Mouse (Mus musculus): Measurements from ENCODE around the gene Pcnx2. TPM values are rescaled to one million over a fixed set of nuclear protein-coding genes. Genes with fewer than 3 reads are reported as not detected.

Pcnx2 gene
- polyA plus RNA-seq, 1 experiment from 2014 or later, result 0.10 TPM

GRCm38 (mm10) chr8:125917013-125917412 is 18.9 kb upstream of the Pcnx2 start:
- H3K4me1 ChIP-seq (replicated peaks), result peaks cover 7% of the 10 kb centered on the region; the same call in 1 of the 2 replicates
- no peak overlapping the region for H3K4me2 ChIP-seq
- H3K36me3 ChIP-seq, result no peaks in the 10 kb centered on the region
- no peak overlapping the region for H3K27ac ChIP-seq (ENCODE audit: poor library complexity, severe bottlenecking)
- H3K9me3 ChIP-seq (replicated peaks), result no peaks in the 10 kb centered on the region
- peaks cover 34% of the 10 kb centered on the region for H3K27me3 ChIP-seq (replicated peaks)
- no peak for ATAC-seq (ENCODE audit: insufficient number of reproducible peaks, low FRiP score)
- WGBS, result 53% methylated on average over 10 of the region's 10 CpGs
- no peak overlapping the region for H3K4me3 ChIP-seq
- no peak overlapping the region for H3K9ac ChIP-seq

GRCm38 (mm10) chr8:125914386-125914785 is 16.3 kb upstream of the Pcnx2 start:
- H3K36me3 ChIP-seq, result no peaks in the 10 kb centered on the region
- H3K9me3 ChIP-seq (replicated peaks), result no peaks in the 10 kb centered on the region
- no peak overlapping the region for H3K4me3 ChIP-seq
- no peak overlapping the region for H3K27ac ChIP-seq (ENCODE audit: poor library complexity, severe bottlenecking)
- H3K9ac ChIP-seq, result no peak overlapping the region
- WGBS, result 78% methylated on average over 9 of the region's 9 CpGs
- no peak for ATAC-seq (ENCODE audit: insufficient number of reproducible peaks, low FRiP score)
- no peak overlapping the region for H3K4me2 ChIP-seq
- H3K27me3 ChIP-seq (replicated peaks), result peaks cover 60% of the 10 kb centered on the region
- peaks cover 16% of the 10 kb centered on the region for H3K4me1 ChIP-seq (replicated peaks)

GRCm38 (mm10) chr8:125913206-125913605 is 15.1 kb upstream of the Pcnx2 start:
- Histone ChIP-seq H3K9ac (no peak overlapping the region), H3K4me1 (replicated peaks) (peaks cover 16% of the 10 kb centered on the region), H3K4me3 (no peak overlapping the region), H3K9me3 (replicated peaks) (no peaks in the 10 kb centered on the region), H3K36me3 (no peaks in the 10 kb centered on the region), H3K27ac (ENCODE audit: poor library complexity, severe bottlenecking) (no peak overlapping the region), H3K27me3 (replicated peaks) (peaks cover 72% of the 10 kb centered on the region), H3K4me2 (no peak overlapping the region)
- WGBS, result 71% methylated on average over 4 of the region's 4 CpGs
- no peak for ATAC-seq (ENCODE audit: insufficient number of reproducible peaks, low FRiP score)

GRCm38 (mm10) chr8:125911229-125911580 is 13.1 kb upstream of the Pcnx2 start:
- ATAC-seq (ENCODE audit: insufficient number of reproducible peaks, low FRiP score), result no peak
- 3% methylated on average over 31 of the region's 31 CpGs for WGBS
- H3K4me3 ChIP-seq, result peak overlapping the region; percentile 68
- H3K9me3 ChIP-seq (replicated peaks), result peaks cover 4% of the 10 kb centered on the region; the same call in 1 of the 2 replicates
- H3K27ac ChIP-seq (ENCODE audit: poor library complexity, severe bottlenecking), result no peak overlapping the region
- H3K4me2 ChIP-seq, result peak overlapping the region; percentile 100
- H3K36me3 ChIP-seq, result no peaks in the 10 kb centered on the region
- H3K4me1 ChIP-seq (replicated peaks), result peaks cover 9% of the 10 kb centered on the region
- peak overlapping the region; percentile 71 for H3K9ac ChIP-seq
- H3K27me3 ChIP-seq (replicated peaks), result peaks cover 82% of the 10 kb centered on the region

GRCm38 (mm10) chr8:125910365-125911228 is 12.5 kb upstream of the Pcnx2 start, which contains the start of gene Map3k21:
Gene Map3k21 (plus strand): TSS chr8:125910450.
- Histone ChIP-seq H3K4me1 (replicated peaks) (peaks cover 9% of the 10 kb centered on the region), H3K4me2 (peak within 1 kb of the TSS; percentile 100), H3K27ac (ENCODE audit: poor library complexity, severe bottlenecking) (no peak within 1 kb of the TSS), H3K27me3 (replicated peaks) (peaks cover 84% of the 10 kb centered on the region), H3K9me3 (replicated peaks) (peaks cover 4% of the 10 kb centered on the region; the same call in 1 of the 2 replicates), H3K36me3 (no peaks in the 10 kb centered on the region), H3K4me3 (peak within 1 kb of the TSS; percentile 68), H3K9ac (peak within 1 kb of the TSS; percentile 71)
- WGBS, result under 1% methylated on average over 88 of the region's 93 CpGs
- ATAC-seq (ENCODE audit: insufficient number of reproducible peaks, low FRiP score), result 0 out of 2 replicates have a peak, but pooled peaks have one; percentile 17

- peak; percentile 46; the same call in 1 of the 2 replicates for ATAC-seq (ENCODE audit: insufficient number of reproducible peaks, low FRiP score)
- Histone ChIP-seq H3K27me3 (replicated peaks) (peaks cover 81% of the 10 kb centered on the region), H3K4me3 (peak overlapping the region; percentile 68), H3K9ac (peak overlapping the region; percentile 71), H3K4me1 (replicated peaks) (peaks cover 9% of the 10 kb centered on the region), H3K36me3 (no peaks in the 10 kb centered on the region), H3K9me3 (replicated peaks) (peaks cover 4% of the 10 kb centered on the region; the same call in 1 of the 2 replicates), H3K4me2 (peak overlapping the region; percentile 100), H3K27ac (ENCODE audit: poor library complexity, severe bottlenecking) (no peak overlapping the region)
- 4% methylated on average over 30 of the region's 30 CpGs for WGBS
These were observed 11.7 kb upstream of the Pcnx2 start for GRCm38 (mm10) chr8:125909661-125910364.

GRCm38 (mm10) chr8:125907311-125907710 is 9.2 kb upstream of the Pcnx2 start:
- no peak overlapping the region for H3K27ac ChIP-seq (ENCODE audit: poor library complexity, severe bottlenecking)
- H3K4me1 ChIP-seq (replicated peaks), result peaks cover 9% of the 10 kb centered on the region
- H3K9me3 ChIP-seq (replicated peaks), result peaks cover 4% of the 10 kb centered on the region; the same call in 1 of the 2 replicates
- no peak overlapping the region for H3K4me2 ChIP-seq
- no peaks in the 10 kb centered on the region for H3K36me3 ChIP-seq
- no peak overlapping the region for H3K9ac ChIP-seq
- 71% methylated on average over 2 of the region's 2 CpGs for whole genome bisulfite sequencing
- ATAC-seq (ENCODE audit: insufficient number of reproducible peaks, low FRiP score), result no peak
- H3K4me3 ChIP-seq, result no peak overlapping the region
- H3K27me3 ChIP-seq (replicated peaks), result peaks cover 63% of the 10 kb centered on the region

GRCm38 (mm10) chr8:125905341-125905740 is 7.2 kb upstream of the Pcnx2 start:
- H3K4me1 ChIP-seq (replicated peaks), result no peaks in the 10 kb centered on the region; the same call in 1 of the 2 replicates
- 66% methylated on average over 2 of the region's 2 CpGs for WGBS
- no peak overlapping the region for H3K9ac ChIP-seq
- no peak for ATAC-seq (ENCODE audit: insufficient number of reproducible peaks, low FRiP score)
- H3K27ac ChIP-seq (ENCODE audit: poor library complexity, severe bottlenecking), result no peak overlapping the region
- H3K9me3 ChIP-seq (replicated peaks), result peaks cover 4% of the 10 kb centered on the region; the same call in 1 of the 2 replicates
- H3K36me3 ChIP-seq, result no peaks in the 10 kb centered on the region
- H3K4me2 ChIP-seq, result no peak overlapping the region
- H3K27me3 ChIP-seq (replicated peaks), result peaks cover 46% of the 10 kb centered on the region
- no peak overlapping the region for H3K4me3 ChIP-seq

- ATAC-seq (ENCODE audit: insufficient number of reproducible peaks, low FRiP score), result no peak
- no peak overlapping the region for H3K27ac ChIP-seq (ENCODE audit: poor library complexity, severe bottlenecking)
These were observed 4.4 kb upstream of the Pcnx2 start for GRCm38 (mm10) chr8:125902521-125902920.

GRCm38 (mm10) chr8:125901167-125901566 is 3.0 kb upstream of the Pcnx2 start:
- 33% methylated on average over 2 of the region's 2 CpGs for WGBS
- no peak for ATAC-seq (ENCODE audit: insufficient number of reproducible peaks, low FRiP score)
- no peaks in the 10 kb centered on the region for H3K9me3 ChIP-seq (replicated peaks)
- H3K27ac ChIP-seq (ENCODE audit: poor library complexity, severe bottlenecking), result no peak overlapping the region
- H3K9ac ChIP-seq, result no peak overlapping the region
- H3K4me3 ChIP-seq, result no peak overlapping the region
- H3K4me1 ChIP-seq (replicated peaks), result peaks cover 6% of the 10 kb centered on the region; the same call in 1 of the 2 replicates
- peaks cover 41% of the 10 kb centered on the region for H3K27me3 ChIP-seq (replicated peaks)
- no peak overlapping the region for H3K4me2 ChIP-seq
- no peaks in the 10 kb centered on the region for H3K36me3 ChIP-seq

More at GRCm38 (mm10) chr8:125902521-125902920, 4.4 kb upstream of the Pcnx2 start:
- Histone ChIP-seq H3K27me3 (replicated peaks) (peaks cover 33% of the 10 kb centered on the region), H3K9ac (no peak overlapping the region), H3K36me3 (no peaks in the 10 kb centered on the region), H3K9me3 (replicated peaks) (peaks cover 4% of the 10 kb centered on the region; the same call in 1 of the 2 replicates), H3K4me2 (no peak overlapping the region), H3K4me3 (no peak overlapping the region), H3K4me1 (replicated peaks) (peaks cover 6% of the 10 kb centered on the region; the same call in 1 of the 2 replicates)
- WGBS, result 23% methylated on average over 3 of the region's 3 CpGs

GRCm38 (mm10) chr8:125898899-125899298 is 782 bp upstream of the Pcnx2 start:
- Histone ChIP-seq H3K27ac (ENCODE audit: poor library complexity, severe bottlenecking) (no peak overlapping the region), H3K4me2 (no peak overlapping the region), H3K27me3 (replicated peaks) (peaks cover 42% of the 10 kb centered on the region), H3K4me1 (replicated peaks) (peaks cover 6% of the 10 kb centered on the region; the same call in 1 of the 2 replicates), H3K4me3 (no peak overlapping the region), H3K9ac (no peak overlapping the region), H3K9me3 (replicated peaks) (no peaks in the 10 kb centered on the region), H3K36me3 (no peaks in the 10 kb centered on the region)
- ATAC-seq (ENCODE audit: insufficient number of reproducible peaks, low FRiP score), result no peak
- WGBS, result 0% methylated on average over 6 of the region's 6 CpGs

Data from heart, embryonic 12.5 days (tissue).